Mouse (Mus musculus): ENCODE measurements around the gene Banf2. TPM values are rescaled to one million over a fixed set of nuclear protein-coding genes. Genes with fewer than 3 reads are reported as not detected.

Gene Banf2
- total RNA-seq, 4 experiments from 2014 or later, result not detected

- no peak for DNase-seq (ENCODE audit: low spot score in 2 of 2)
Observed at GRCm38 (mm10) chr2:144094721-144095120, 61.9 kb downstream of the Banf2 start.

DNA sequence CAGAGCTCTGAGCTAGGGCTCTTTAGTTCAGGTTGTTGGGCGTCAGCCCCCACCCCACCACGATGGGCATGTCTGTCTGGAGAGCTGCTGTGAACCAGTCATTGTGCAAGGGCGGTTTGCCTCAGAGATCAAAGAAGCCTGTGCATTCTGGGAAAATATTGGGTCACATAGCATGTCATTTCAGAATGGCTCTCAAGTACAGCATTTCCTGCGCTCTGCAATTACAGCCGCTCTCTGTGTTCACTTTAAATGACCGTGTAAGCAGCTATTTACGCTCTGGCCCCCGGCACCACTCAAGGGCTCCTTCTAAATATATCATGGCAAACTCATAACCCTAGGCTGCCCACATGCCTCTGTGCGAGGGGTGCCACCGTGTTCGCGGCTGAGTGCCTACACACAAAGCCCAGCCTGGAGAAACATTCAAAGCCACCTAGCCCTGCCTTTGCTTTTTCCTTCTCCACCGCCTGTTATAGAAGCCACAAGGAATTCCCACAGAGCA is 68.7 kb downstream of the Banf2 start:
- no peak for DNase-seq (ENCODE audit: low spot score in 2 of 2)

DNA sequence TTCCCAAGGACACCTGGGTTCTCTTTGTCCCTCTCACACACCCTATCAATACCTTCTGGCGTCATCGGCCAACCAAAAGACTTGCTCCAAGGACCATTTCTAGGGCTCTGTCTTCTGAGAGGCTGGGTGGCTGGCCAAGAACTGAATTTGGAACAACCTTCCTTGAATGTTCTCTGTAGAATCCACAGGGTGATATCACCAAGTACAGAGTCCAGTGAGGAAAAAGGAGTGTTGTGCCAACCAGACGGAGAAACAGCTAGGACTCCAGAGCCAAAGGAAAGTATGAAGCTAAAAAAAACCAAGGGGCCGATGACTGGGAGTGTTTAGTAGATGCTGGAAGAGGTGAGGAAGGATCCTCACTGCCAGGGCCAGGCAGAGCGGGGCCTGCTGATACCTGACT is 74.5 kb downstream of the Banf2 start:
- DNase-seq (ENCODE audit: low spot score in 2 of 2), result no peak

GRCm38 (mm10) chr2:144107810-144108209 is 75.0 kb downstream of the Banf2 start:
- no peak for DNase-seq (ENCODE audit: low spot score in 2 of 2)

DNA sequence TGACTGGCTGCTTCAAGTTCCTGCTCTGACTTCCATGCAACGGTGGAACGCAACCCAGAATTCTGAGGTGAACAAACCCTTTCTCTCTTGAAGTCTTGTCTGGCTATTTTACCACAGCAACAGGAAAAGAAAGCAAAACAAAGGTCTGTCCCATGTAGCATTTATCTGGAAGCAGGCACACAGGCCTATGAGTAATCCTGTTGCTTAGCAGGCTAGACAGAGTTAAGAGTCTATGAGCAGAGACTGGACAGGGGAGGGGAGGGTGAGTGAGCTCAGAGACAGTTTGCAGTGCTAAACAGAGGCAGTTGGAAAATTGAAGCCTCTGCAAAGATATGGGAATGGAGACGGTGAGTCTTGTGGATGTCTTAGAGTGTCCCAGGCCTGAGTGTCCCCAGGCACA is 75.5 kb downstream of the Banf2 start:
- no peak for DNase-seq (ENCODE audit: low spot score in 2 of 2)

DNA sequence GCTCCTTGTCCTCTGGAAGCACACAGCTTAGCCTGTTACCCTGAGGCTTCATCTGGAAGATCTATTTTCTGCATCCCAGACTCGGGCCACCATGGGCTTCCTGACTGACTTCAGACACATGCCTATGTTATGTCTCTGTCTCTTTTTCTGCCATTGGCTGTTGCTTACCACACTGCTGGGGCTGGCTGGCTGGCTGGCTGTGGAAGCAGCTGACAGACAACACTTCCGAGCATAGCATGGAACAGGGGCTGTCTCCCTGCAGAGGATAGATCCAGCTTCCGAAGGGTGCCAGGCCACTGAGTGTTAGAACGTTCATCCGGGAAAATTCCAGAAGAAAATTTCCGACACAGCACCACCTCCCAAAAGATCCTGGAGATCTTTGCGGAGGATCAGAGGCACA is 79.1 kb downstream of the Banf2 start:
- no peak for DNase-seq (ENCODE audit: low spot score in 2 of 2)

GRCm38 (mm10) chr2:144112666-144113065 is 79.8 kb downstream of the Banf2 start:
- DNase-seq (ENCODE audit: low spot score in 2 of 2), result no peak

GRCm38 (mm10) chr2:144118061-144118460 is 85.2 kb downstream of the Banf2 start:
- DNase-seq (ENCODE audit: low spot score in 2 of 2), result no peak

GRCm38 (mm10) chr2:144120186-144120823 is 87.4 kb downstream of the Banf2 start:
- DNase-seq (ENCODE audit: low spot score in 2 of 2), result no peak

- no peak for DNase-seq (ENCODE audit: low spot score in 2 of 2)
Observed at GRCm38 (mm10) chr2:144122068-144122467, 89.2 kb downstream of the Banf2 start.

Other genes starting within 250 kb of the Banf2 start
- 1 to 10 TPM in 3 of 4 experiments, under 1 TPM in 1; 0.97 to 1.5 (median 1.3) TPM for gene Bfsp1, start 169.9 kb upstream of the Banf2 start, total RNA-seq (2022)
- 100 to 1,000 TPM; 158 to 180 (median 166) TPM for gene Dstn, start 117.7 kb upstream of the Banf2 start, total RNA-seq (2022)
- 10 to 100 TPM; 53.3 to 85.0 (median 64.7) TPM for gene Rrbp1, start 21.8 kb upstream of the Banf2 start, total RNA-seq (2022)
- 1 to 10 TPM; 4.4 to 6.1 (median 5.4) TPM for gene Mgme1, start 237.6 kb downstream of the Banf2 start, total RNA-seq (2022)
- gene Snx5, start 237.8 kb downstream of the Banf2 start, total RNA-seq (2022), result 10 to 100 TPM; 81.2 to 90.5 (median 83.9) TPM